Mouse (Mus musculus): ENCODE measurements around the gene Gm6583. TPM values are rescaled to one million over a fixed set of nuclear protein-coding genes. Genes with fewer than 3 reads are reported as not detected.

The Gm6583 gene
- under 1 TPM in 1 of 26 experiments, not detected in 25; 0.25 TPM for total RNA-seq (2018; cell fraction: chromatin; rRNA removed)
- total RNA-seq (2018; cell fraction: cytosol; rRNA removed): under 1 TPM in 3 of 26 experiments, not detected in 23; 0.07 to 0.10 (median 0.07) TPM
- total RNA-seq (2018; cell fraction: nucleus; rRNA removed): under 1 TPM in 3 of 26 experiments, not detected in 23; 0.24 to 0.36 (median 0.31) TPM
- polyA plus RNA-seq (2018): 0.06 TPM in 1 of 3 replicates, not detected in the others

DNA sequence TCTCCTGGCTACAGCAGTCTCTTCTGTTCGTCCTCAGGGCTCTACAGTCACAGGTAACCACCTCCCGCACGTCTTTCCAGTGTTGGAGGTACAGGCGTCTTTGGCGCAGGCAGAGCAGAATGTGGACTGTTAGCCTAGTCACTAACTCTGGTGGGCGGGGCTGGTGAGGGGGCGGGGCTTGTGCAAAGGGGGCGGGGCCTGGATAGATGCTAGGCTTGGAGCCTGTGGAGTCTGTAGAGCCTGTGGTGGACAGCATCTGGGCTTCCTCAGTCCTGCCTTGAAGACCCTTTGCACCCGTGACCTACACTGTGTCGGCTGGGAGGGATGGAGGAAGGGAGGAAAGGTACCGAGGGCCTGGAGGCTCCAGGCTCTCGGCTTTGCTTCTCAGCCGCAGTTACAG is at the start of gene Gm6583:
Gm6583 (minus strand) TSS at position 124 of the 400 bp plus-strand sequence.
- H3K27ac ChIP-seq: peak within 1 kb of the TSS; percentile 31; the same call in 1 of the 2 replicates
- 95% methylated on average over 7 of the region's 13 CpGs for WGBS (ENCODE audit: missing documents)
- H3K79me2 ChIP-seq (ENCODE audit: inconsistent target): no peaks in the 10 kb centered on the region
- H3K36me3 ChIP-seq (ENCODE audit: inconsistent target): peaks cover 41% of the 10 kb centered on the region
- H3K4me3 ChIP-seq (ENCODE audit: inconsistent target): no peak within 1 kb of the TSS

DNA sequence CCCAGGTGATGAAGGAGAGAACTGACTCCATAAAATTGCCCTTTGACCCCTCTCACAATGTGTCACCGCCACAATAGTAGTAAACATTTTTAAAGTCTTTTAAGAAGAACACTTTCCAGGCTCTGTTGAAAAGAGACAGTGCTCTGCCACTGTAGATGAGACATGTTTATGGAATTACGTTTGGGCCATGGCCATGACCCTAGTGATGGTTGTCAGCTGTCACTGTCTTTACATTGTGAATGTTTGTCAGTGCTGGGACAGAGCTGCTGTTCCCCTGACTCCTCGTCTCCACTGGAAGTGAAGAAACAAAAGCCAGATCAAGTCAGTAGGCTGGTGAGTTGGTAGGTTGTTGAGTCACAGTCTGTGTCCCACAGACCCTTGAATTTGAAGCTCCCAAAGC is 46.6 kb upstream of the Gm6583 start:
- no peaks in the 10 kb centered on the region for H3K79me2 ChIP-seq (ENCODE audit: inconsistent target)
- 75% methylated on average over 3 of the region's 3 CpGs for WGBS (ENCODE audit: missing documents)
- H3K36me3 ChIP-seq (ENCODE audit: inconsistent target): no peaks in the 10 kb centered on the region
- no peak overlapping the region for H3K4me3 ChIP-seq (ENCODE audit: inconsistent target)
- no peak overlapping the region for H3K27ac ChIP-seq

DNA sequence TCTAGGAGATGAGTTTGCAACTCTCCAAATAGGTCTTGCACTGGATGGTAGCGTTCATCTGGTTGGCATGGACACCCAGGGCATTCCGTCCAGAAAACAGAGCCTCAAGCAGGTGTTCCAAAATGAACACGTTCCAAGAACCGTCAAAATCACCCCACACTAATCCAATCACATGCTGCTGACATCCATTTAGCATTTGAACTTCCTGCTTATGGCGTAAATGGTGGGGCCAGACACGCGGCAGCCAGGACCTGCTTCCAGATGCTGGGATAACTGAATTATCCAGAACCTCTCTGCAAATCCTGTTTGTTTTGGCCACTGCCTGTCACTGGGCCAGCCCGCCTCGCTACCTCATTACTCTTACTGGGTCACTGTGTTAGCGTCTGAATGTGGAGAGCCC is 43.5 kb upstream of the Gm6583 start:
- no peak overlapping the region for H3K27ac ChIP-seq
- H3K4me3 ChIP-seq (ENCODE audit: inconsistent target): no peak overlapping the region
- WGBS (ENCODE audit: missing documents): 82% methylated on average over 10 of the region's 10 CpGs
- H3K79me2 ChIP-seq (ENCODE audit: inconsistent target): no peaks in the 10 kb centered on the region
- H3K36me3 ChIP-seq (ENCODE audit: inconsistent target): no peaks in the 10 kb centered on the region

GRCm38 (mm10) chr5:112396066-112396465 is 40.2 kb upstream of the Gm6583 start:
- H3K36me3 ChIP-seq (ENCODE audit: inconsistent target): no peaks in the 10 kb centered on the region
- 85% methylated on average over 18 of the region's 18 CpGs for WGBS (ENCODE audit: missing documents)
- H3K4me3 ChIP-seq (ENCODE audit: inconsistent target): no peak overlapping the region
- H3K27ac ChIP-seq: no peak overlapping the region
- no peaks in the 10 kb centered on the region for H3K79me2 ChIP-seq (ENCODE audit: inconsistent target)

- Histone ChIP-seq H3K79me2 (ENCODE audit: inconsistent target) (no peaks in the 10 kb centered on the region), H3K4me3 (ENCODE audit: inconsistent target) (no peak within 1 kb of the TSS)
- WGBS (ENCODE audit: missing documents): 6% methylated on average over 66 of the region's 67 CpGs
Observed at GRCm38 (mm10) chr5:112394779-112395443, 39.1 kb upstream of the Gm6583 start, which contains the start of gene Asphd2. Gene Asphd2, minus strand, starts transcription at chr5:112394866.

GRCm38 (mm10) chr5:112394415-112394763 is 38.6 kb upstream of the Gm6583 start:
- no peaks in the 10 kb centered on the region for H3K79me2 ChIP-seq (ENCODE audit: inconsistent target)

More at GRCm38 (mm10) chr5:112394779-112395443, 39.1 kb upstream of the Gm6583 start, which contains the start of gene Asphd2:
- no peak within 1 kb of the TSS for H3K27ac ChIP-seq
- no peaks in the 10 kb centered on the region for H3K36me3 ChIP-seq (ENCODE audit: inconsistent target)

DNA sequence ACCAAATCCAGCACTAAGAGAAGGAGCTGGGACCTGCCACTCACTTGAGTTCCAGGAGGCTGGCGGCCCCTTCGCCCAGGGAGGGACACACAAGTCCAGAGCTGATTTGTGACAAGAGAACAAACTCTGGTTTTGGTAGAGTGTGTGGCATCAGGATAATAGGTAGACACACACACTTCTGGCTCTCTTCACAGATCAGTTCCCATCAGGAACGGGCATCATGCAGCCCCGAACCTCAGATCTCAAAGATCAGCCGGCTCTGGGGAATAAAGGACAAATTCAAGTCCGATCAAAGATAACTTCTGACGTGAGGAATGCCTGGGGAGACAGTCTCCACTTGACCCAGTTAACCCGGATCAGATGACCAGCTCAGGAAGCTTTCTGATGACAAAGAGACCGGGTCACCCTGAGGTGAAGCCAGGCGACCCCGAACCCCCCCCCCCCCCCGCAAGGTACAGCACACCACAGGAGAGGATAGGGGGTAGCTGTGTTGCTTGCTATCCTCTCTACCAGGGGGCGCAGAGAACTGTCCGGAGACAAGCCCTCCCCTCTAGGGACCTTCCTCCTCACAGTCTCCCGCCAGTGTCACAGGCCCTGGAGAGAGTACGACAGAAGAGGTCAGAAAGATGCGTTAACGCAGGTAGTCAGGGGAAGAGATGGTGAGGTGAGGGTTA is 38.0 kb upstream of the Gm6583 start:
- WGBS (ENCODE audit: missing documents): 30% methylated on average over 17 of the region's 18 CpGs
- Histone ChIP-seq H3K36me3 (ENCODE audit: inconsistent target) (no peaks in the 10 kb centered on the region), H3K4me3 (ENCODE audit: inconsistent target) (no peak overlapping the region), H3K79me2 (ENCODE audit: inconsistent target) (no peaks in the 10 kb centered on the region), H3K27ac (no peak overlapping the region)

More at GRCm38 (mm10) chr5:112394415-112394763, 38.6 kb upstream of the Gm6583 start:
- Histone ChIP-seq H3K4me3 (ENCODE audit: inconsistent target) (no peak overlapping the region), H3K27ac (no peak overlapping the region), H3K36me3 (ENCODE audit: inconsistent target) (no peaks in the 10 kb centered on the region)
- 3% methylated on average over 24 of the region's 28 CpGs for WGBS (ENCODE audit: missing documents)

DNA sequence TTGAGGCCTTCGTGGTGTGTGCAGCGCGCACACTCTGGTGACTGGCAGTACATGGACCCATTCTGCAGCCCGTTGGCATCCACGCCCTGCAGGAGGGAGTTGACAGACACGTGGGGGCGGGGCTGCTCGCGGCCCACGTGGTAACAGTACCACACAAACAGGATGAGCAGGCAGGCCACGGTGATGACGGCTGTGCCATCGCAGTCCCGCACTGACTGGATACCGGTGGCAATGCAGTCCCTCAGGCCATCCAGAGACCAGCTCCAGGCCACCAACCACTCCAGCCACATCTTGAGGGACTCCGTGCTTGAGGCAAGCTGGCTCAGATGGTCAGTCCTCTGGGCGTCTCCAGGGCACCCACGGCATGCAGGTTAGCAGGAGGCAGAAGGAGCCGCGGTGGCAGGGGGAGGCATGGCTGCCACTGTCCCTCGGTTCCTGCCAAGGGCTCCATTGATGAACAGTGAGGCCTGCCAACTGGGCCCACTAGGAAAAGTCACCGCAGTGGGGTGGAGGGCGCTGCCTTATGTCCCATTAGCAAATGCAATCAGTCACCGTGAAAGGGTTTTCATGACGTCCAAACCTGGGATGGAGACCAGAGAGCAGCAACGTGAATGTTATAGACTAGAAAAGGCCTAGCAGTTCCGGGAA is 36.0 kb upstream of the Gm6583 start:
- WGBS (ENCODE audit: missing documents): 80% methylated on average over 27 of the region's 27 CpGs
- Histone ChIP-seq H3K27ac (no peak overlapping the region), H3K4me3 (ENCODE audit: inconsistent target) (no peak overlapping the region), H3K36me3 (ENCODE audit: inconsistent target) (no peaks in the 10 kb centered on the region), H3K79me2 (ENCODE audit: inconsistent target) (no peaks in the 10 kb centered on the region)

DNA sequence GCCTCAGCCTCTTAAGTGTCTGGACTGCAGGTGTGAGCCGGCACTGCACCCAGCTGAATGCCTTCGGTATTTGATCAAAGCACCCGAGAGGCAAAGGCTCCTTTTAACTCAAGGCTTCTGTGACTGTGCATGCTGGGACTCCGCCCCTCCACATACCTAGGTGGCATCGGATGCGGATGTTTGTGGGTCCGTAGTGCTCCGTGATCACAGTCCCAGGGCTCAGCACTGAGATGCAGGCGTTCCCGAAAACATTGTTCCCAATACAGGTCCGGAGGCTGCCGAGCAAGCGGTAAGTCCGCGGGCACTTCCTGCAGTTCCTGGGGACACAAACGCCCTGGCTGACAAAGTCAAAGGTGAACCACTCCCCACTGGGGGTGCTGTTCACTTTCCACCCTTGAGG is 35.2 kb upstream of the Gm6583 start:
- Histone ChIP-seq H3K79me2 (ENCODE audit: inconsistent target) (no peaks in the 10 kb centered on the region), H3K4me3 (ENCODE audit: inconsistent target) (no peak overlapping the region), H3K36me3 (ENCODE audit: inconsistent target) (no peaks in the 10 kb centered on the region), H3K27ac (no peak overlapping the region)
- WGBS (ENCODE audit: missing documents): 68% methylated on average over 16 of the region's 16 CpGs

DNA sequence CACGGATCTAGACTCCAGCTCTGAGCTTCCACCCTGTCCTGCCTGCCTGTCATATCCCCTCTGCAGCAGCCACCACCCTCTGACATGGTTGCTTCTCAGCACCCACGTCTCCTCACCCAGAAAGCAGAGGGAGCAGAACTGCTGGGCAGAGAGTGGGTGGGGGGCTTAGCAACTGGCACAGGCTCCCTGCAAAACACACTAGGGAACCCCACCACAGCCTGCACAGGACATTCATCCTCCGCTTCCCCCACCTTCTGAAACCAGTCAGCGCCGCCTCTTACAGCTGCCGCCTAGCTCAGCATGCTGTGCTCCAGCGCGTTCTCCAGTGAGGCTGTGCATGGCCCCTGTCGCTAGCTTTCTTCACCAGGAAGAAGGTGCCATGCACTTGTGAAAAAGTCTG is 33.5 kb upstream of the Gm6583 start:
- Histone ChIP-seq H3K36me3 (ENCODE audit: inconsistent target) (no peaks in the 10 kb centered on the region), H3K79me2 (ENCODE audit: inconsistent target) (no peaks in the 10 kb centered on the region), H3K27ac (no peak overlapping the region), H3K4me3 (ENCODE audit: inconsistent target) (no peak overlapping the region)
- 86% methylated on average over 9 of the region's 9 CpGs for WGBS (ENCODE audit: missing documents)

- H3K79me2 ChIP-seq (ENCODE audit: inconsistent target): no peaks in the 10 kb centered on the region
- no peak overlapping the region for H3K4me3 ChIP-seq (ENCODE audit: inconsistent target)
- H3K27ac ChIP-seq: no peak overlapping the region
- 96% methylated on average over 2 of the region's 2 CpGs for whole genome bisulfite sequencing (ENCODE audit: missing documents)
- no peaks in the 10 kb centered on the region for H3K36me3 ChIP-seq (ENCODE audit: inconsistent target)
Observed at GRCm38 (mm10) chr5:112385973-112386372, 30.1 kb upstream of the Gm6583 start.

- no peak overlapping the region for H3K27ac ChIP-seq
Observed at GRCm38 (mm10) chr5:112384805-112385472, 29.1 kb upstream of the Gm6583 start.

DNA sequence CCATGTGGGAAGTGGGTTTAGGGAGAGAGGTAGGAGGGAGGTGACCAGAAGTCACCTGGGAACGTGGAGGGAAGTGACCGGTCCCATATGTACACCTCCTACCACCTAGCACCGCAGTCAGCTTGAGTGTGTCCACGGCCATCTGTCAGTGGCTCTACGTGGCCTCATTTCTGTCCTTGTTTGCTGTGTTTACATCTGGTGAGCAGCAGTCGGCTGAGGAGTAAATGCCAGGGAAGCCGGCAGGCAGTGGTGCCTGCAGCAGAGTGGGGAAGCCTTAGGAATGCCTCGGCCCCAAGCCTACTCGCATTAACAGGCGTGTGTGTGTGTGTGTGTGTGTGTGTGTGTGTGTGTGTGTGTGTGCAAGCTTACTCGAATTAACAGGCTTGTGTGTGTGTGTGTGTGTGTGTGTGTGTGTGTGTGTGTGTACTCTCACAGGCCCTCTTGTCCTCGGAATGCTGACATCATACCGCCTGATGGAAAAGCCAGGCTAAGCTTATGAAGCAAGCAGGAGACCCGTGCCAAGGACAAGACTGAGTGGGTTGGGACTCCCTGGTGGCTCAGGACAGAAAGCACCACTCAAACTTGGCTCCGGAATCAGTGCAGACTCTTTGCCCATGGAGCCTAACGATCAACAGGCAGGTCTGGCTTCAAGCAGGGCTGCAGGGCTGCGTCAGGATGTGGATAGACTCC is 27.0 kb upstream of the Gm6583 start:
- no peak overlapping the region for H3K27ac ChIP-seq
- peaks cover 6% of the 10 kb centered on the region; the same call in 1 of the 2 replicates for H3K36me3 ChIP-seq (ENCODE audit: inconsistent target)
- no peak overlapping the region for H3K4me3 ChIP-seq (ENCODE audit: inconsistent target)
- no peaks in the 10 kb centered on the region for H3K79me2 ChIP-seq (ENCODE audit: inconsistent target)
- 85% methylated on average over 16 of the region's 17 CpGs for WGBS (ENCODE audit: missing documents)

More at GRCm38 (mm10) chr5:112384805-112385472, 29.1 kb upstream of the Gm6583 start:
- Histone ChIP-seq H3K79me2 (ENCODE audit: inconsistent target) (no peaks in the 10 kb centered on the region), H3K36me3 (ENCODE audit: inconsistent target) (no peaks in the 10 kb centered on the region), H3K4me3 (ENCODE audit: inconsistent target) (no peak overlapping the region)
- WGBS (ENCODE audit: missing documents): 15% methylated on average over 13 of the region's 13 CpGs

DNA sequence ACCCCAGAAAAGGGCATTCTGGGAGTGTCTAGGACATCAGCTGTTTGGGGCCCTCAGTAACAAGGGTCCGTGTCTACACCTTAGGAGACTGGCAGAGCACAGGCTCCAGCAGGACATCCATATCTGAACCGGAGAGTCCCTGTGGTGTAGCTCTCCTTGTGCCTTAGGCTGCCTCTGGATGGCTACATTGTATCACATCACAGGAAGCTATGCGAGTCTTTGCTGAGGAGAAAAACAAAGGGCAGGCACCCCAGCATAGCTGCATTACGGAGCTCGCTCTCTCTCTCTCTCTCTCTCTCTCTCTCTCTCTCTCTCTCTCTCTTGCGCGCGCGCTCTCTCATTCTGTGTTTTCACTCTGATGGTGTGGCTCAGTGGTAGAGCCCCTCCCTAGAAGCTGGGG is 26.2 kb upstream of the Gm6583 start:
- H3K79me2 ChIP-seq (ENCODE audit: inconsistent target): no peaks in the 10 kb centered on the region
- WGBS (ENCODE audit: missing documents): 86% methylated on average over 6 of the region's 9 CpGs
- peaks cover 13% of the 10 kb centered on the region; the same call in 1 of the 2 replicates for H3K36me3 ChIP-seq (ENCODE audit: inconsistent target)
- no peak overlapping the region for H3K4me3 ChIP-seq (ENCODE audit: inconsistent target)
- H3K27ac ChIP-seq: no peak overlapping the region

Measured in macrophage (primary cell).